Mouse (Mus musculus): ENCODE results near the gene Nampt.

GRCm38 (mm10) chr12:32858444-32858843 is 39.1 kb downstream of the Nampt start:
- TF ChIP-seq POLR2A (IDR thresholded peaks at IDR 0.05; ENCODE audit: borderline replicate concordance, insufficient read depth, low read length), result no peak
- TF ChIP-seq CTCF (IDR thresholded peaks at IDR 0.05; ENCODE audit: borderline replicate concordance, insufficient read depth, low read depth, low read length), result no peak
